Mouse (Mus musculus) MEL (cell line): ENCODE results near the gene Trpm4.

Source experiments
- E2F4 ChIP-seq: IDR thresholded peaks from 2 replicates; pipeline ENCODE4 v1.6.1; 2011; ENCODE audit warnings: low read depth, low read length, improper control_type of control experiment, borderline replicate concordance
- HCFC1 ChIP-seq: IDR thresholded peaks from 2 replicates; pipeline ENCODE4 v1.6.1; 2012; ENCODE audit warnings: low read depth, mild to moderate bottlenecking, inconsistent platforms, low read length, improper control_type of control experiment, moderate library complexity
- MEF2A ChIP-seq: IDR thresholded peaks from 2 replicates; pipeline ENCODE4 v1.6.1; 2014; ENCODE audit warnings: low read depth, mild to moderate bottlenecking, inconsistent platforms, low read length, improper control_type of control experiment; ENCODE audit not compliant: poor library complexity, insufficient replicate concordance, severe bottlenecking; ENCODE audit errors: extremely low read depth
- POLR2AphosphoS5 ChIP-seq: IDR thresholded peaks from 2 replicates; pipeline ENCODE4 v1.6.1; 2012; ENCODE audit warnings: low read depth, borderline replicate concordance, mild to moderate bottlenecking, inconsistent platforms, low read length, moderate library complexity, mixed read lengths
- ZC3H11A ChIP-seq: IDR thresholded peaks from 2 replicates; pipeline ENCODE4 v1.6.1; 2012; ENCODE audit warnings: low read depth, mild to moderate bottlenecking, inconsistent platforms, low read length, improper control_type of control experiment
- ZMIZ1 ChIP-seq: IDR thresholded peaks from 2 replicates; pipeline ENCODE4 v1.6.1; 2012; ENCODE audit warnings: low read depth, mild to moderate bottlenecking, inconsistent platforms, low read length, improper control_type of control experiment, moderate library complexity

GRCm38 (mm10) chr7:45331502-45331901 lies 2.1 kb downstream of the Trpm4 start:
- TF ChIP-seq ZC3H11A (no peak), HCFC1 (no peak), ZMIZ1 (no peak), MEF2A (no peak), POLR2AphosphoS5 (no peak), E2F4 (no peak)
